Mouse (Mus musculus) MEL (cell line): ENCODE data around the gene Sds. TPM values are rescaled to one million over a fixed set of nuclear protein-coding genes. Genes with fewer than 3 reads are reported as not detected.

Source experiments
- DNase-seq: peaks from one replicate; pipeline ENCODE4 v3.0.0; 2011; ENCODE audit warnings: low read depth, low spot score
- H3K27ac ChIP-seq: 2 replicates; pipeline ENCODE4 v1.5.1; 2012; ENCODE audit warnings: low read depth, mild to moderate bottlenecking, control low read depth, low read length, moderate library complexity; ENCODE audit not compliant: control insufficient read depth
- H3K27me3 ChIP-seq, 2 experiments: fragments of 150-350 bp in 1 of 2; sonication (generic) in 1 of 2; 2 replicates each; pipeline ENCODE4 v1.6.1; 2012; ENCODE audit warnings: low read length in 2 of 2, mild to moderate bottlenecking in 2 of 2, improper control_type of control experiment in 1 of 2, moderate library complexity in 1 of 2; ENCODE audit not compliant: insufficient read depth in 2 of 2, control insufficient read depth in 1 of 2
- H3K36me3 ChIP-seq, 2 experiments: 2 replicates each; pipeline ENCODE4 v1.6.1; 2012 to 2014; ENCODE audit warnings: low read length in 2 of 2, improper control_type of control experiment in 1 of 2, inconsistent platforms in 1 of 2, mild to moderate bottlenecking in 1 of 2; ENCODE audit not compliant: insufficient read depth in 2 of 2, control insufficient read depth in 1 of 2
- H3K4me1 ChIP-seq, 2 experiments: fragments of 150-350 bp in 1 of 2; sonication (generic) in 1 of 2; 2 replicates each; pipeline ENCODE4 v1.6.1; 2012; ENCODE audit warnings: low read length in 2 of 2, improper control_type of control experiment in 1 of 2, mild to moderate bottlenecking in 1 of 2; ENCODE audit not compliant: insufficient read depth in 2 of 2, control insufficient read depth in 1 of 2
- H3K4me3 ChIP-seq, 2 experiments: fragments of 150-350 bp in 1 of 2; sonication (generic) in 1 of 2; 2 replicates each; pipeline ENCODE4 v1.5.1; 2012; ENCODE audit warnings: low read depth in 2 of 2, low read length in 2 of 2, mild to moderate bottlenecking in 2 of 2, moderate library complexity in 2 of 2, control low read depth in 1 of 2, improper control_type of control experiment in 1 of 2; ENCODE audit not compliant: control insufficient read depth in 1 of 2, insufficient read depth in 1 of 2
- H3K79me2 ChIP-seq: 2 replicates; pipeline ENCODE4 v1.6.1; 2012; ENCODE audit warnings: mild to moderate bottlenecking, low read length, moderate library complexity; ENCODE audit not compliant: control insufficient read depth, poor library complexity, insufficient read depth
- H3K9ac ChIP-seq: 2 replicates; pipeline ENCODE4 v1.6.1; 2012; ENCODE audit warnings: low read depth, mild to moderate bottlenecking, control low read depth, low read length, moderate library complexity; ENCODE audit not compliant: control insufficient read depth, poor library complexity, severe bottlenecking
- H3K9me3 ChIP-seq: fragments of 150-350 bp; sonication (generic); replicated peaks from 2 replicates; pipeline ENCODE4 v1.6.1; 2012; ENCODE audit warnings: mild to moderate bottlenecking, low read length, improper control_type of control experiment, moderate library complexity; ENCODE audit not compliant: insufficient read depth
- CHD1 ChIP-seq: IDR thresholded peaks from 2 replicates; pipeline ENCODE4 v1.6.1; 2012; ENCODE audit warnings: low read depth, mild to moderate bottlenecking, inconsistent platforms, low read length, improper control_type of control experiment
- CHD2 ChIP-seq: IDR thresholded peaks from 2 replicates; pipeline ENCODE4 v1.6.1; 2011; ENCODE audit warnings: low read length, improper control_type of control experiment
- CTCF ChIP-seq, 3 experiments: IDR thresholded peaks in 2 of 3; conservative IDR thresholded peaks in 1 of 3; 2 replicates each; pipeline ENCODE4 v1.5.1; 2011 to 2012; ENCODE audit warnings: low read length in 3 of 3, low read depth in 2 of 3, mild to moderate bottlenecking in 2 of 3, improper control_type of control experiment in 1 of 3, inconsistent platforms in 1 of 3, mixed read lengths in 1 of 3, moderate library complexity in 1 of 3; ENCODE audit not compliant: control insufficient read depth in 1 of 3, insufficient read depth in 1 of 3, poor library complexity in 1 of 3, severe bottlenecking in 1 of 3
- E2F4 ChIP-seq: IDR thresholded peaks from 2 replicates; pipeline ENCODE4 v1.6.1; 2011; ENCODE audit warnings: low read depth, low read length, improper control_type of control experiment, borderline replicate concordance
- EP300 ChIP-seq, 2 experiments: IDR thresholded peaks; 2 replicates each; pipeline ENCODE4 v1.6.1; 2011; ENCODE audit warnings: improper control_type of control experiment in 2 of 2, low read length in 2 of 2, low read depth in 1 of 2, mild to moderate bottlenecking in 1 of 2
- GATA1 ChIP-seq: IDR thresholded peaks from 2 replicates; pipeline ENCODE4 v1.6.1; 2011; ENCODE audit warnings: low read depth, low read length, improper control_type of control experiment
- MAFK ChIP-seq: IDR thresholded peaks from 2 replicates; pipeline ENCODE4 v1.6.1; 2011; ENCODE audit warnings: low read depth, mild to moderate bottlenecking, low read length, improper control_type of control experiment, borderline replicate concordance
- MEF2A ChIP-seq: IDR thresholded peaks from 2 replicates; pipeline ENCODE4 v1.6.1; 2014; ENCODE audit warnings: low read depth, mild to moderate bottlenecking, inconsistent platforms, low read length, improper control_type of control experiment; ENCODE audit not compliant: poor library complexity, insufficient replicate concordance, severe bottlenecking; ENCODE audit errors: extremely low read depth
- MXI1 ChIP-seq: IDR thresholded peaks from 2 replicates; pipeline ENCODE4 v1.6.1; 2011; ENCODE audit warnings: mild to moderate bottlenecking, low read depth, low read length, improper control_type of control experiment
- MYB ChIP-seq: IDR thresholded peaks from 2 replicates; pipeline ENCODE4 v1.6.1; 2011; ENCODE audit warnings: mild to moderate bottlenecking, low read depth, low read length, improper control_type of control experiment
- NELFE ChIP-seq: IDR thresholded peaks from 2 replicates; pipeline ENCODE4 v1.6.1; 2011; ENCODE audit warnings: low read depth, low read length, improper control_type of control experiment
- POLR2AphosphoS2 ChIP-seq: IDR thresholded peaks from 2 replicates; pipeline ENCODE4 v1.6.1; 2011; ENCODE audit warnings: low read length, improper control_type of control experiment
- POLR2AphosphoS5 ChIP-seq: IDR thresholded peaks from 2 replicates; pipeline ENCODE4 v1.6.1; 2012; ENCODE audit warnings: low read depth, borderline replicate concordance, mild to moderate bottlenecking, inconsistent platforms, low read length, moderate library complexity, mixed read lengths
- RAD21 ChIP-seq: IDR thresholded peaks from 2 replicates; pipeline ENCODE4 v1.6.1; 2011; ENCODE audit warnings: mild to moderate bottlenecking, low read depth, low read length, improper control_type of control experiment
- SMC3 ChIP-seq: IDR thresholded peaks from 2 replicates; pipeline ENCODE4 v1.6.1; 2011; ENCODE audit warnings: low read depth, low read length, improper control_type of control experiment
- TAL1 ChIP-seq: IDR thresholded peaks from 2 replicates; pipeline ENCODE4 v1.6.1; 2012; ENCODE audit warnings: mild to moderate bottlenecking, inconsistent platforms, low read length, moderate library complexity, mixed read lengths
- TBP ChIP-seq: IDR thresholded peaks from 2 replicates; pipeline ENCODE4 v1.8.0; 2011; ENCODE audit warnings: low read depth, low read length, improper control_type of control experiment
- TCF12 ChIP-seq: IDR thresholded peaks from 2 replicates; pipeline ENCODE4 v1.6.1; 2014; ENCODE audit warnings: low read depth, mild to moderate bottlenecking, inconsistent platforms, low read length, improper control_type of control experiment, moderate library complexity
- USF2 ChIP-seq, 2 experiments: IDR thresholded peaks; 2 replicates each; pipeline ENCODE4 v1.6.1; 2011 to 2012; ENCODE audit warnings: improper control_type of control experiment in 2 of 2, low read length in 2 of 2, borderline replicate concordance in 1 of 2, inconsistent platforms in 1 of 2, low read depth in 1 of 2, mild to moderate bottlenecking in 1 of 2; ENCODE audit not compliant: insufficient read depth in 1 of 2
- ZKSCAN1 ChIP-seq: IDR thresholded peaks from 2 replicates; pipeline ENCODE4 v1.6.1; 2012; ENCODE audit warnings: low read depth, mild to moderate bottlenecking, inconsistent platforms, low read length, improper control_type of control experiment, moderate library complexity
- ZMIZ1 ChIP-seq: IDR thresholded peaks from 2 replicates; pipeline ENCODE4 v1.6.1; 2012; ENCODE audit warnings: low read depth, mild to moderate bottlenecking, inconsistent platforms, low read length, improper control_type of control experiment, moderate library complexity
- ZNF384 ChIP-seq: IDR thresholded peaks from 2 replicates; pipeline ENCODE4 v1.6.1; 2012; ENCODE audit warnings: low read depth, mild to moderate bottlenecking, inconsistent platforms, low read length, improper control_type of control experiment
- polyA plus RNA-seq, 2 experiments: library from polyadenylated mRNA; stranded (reverse) in 1 of 2; unstranded in 1 of 2; fragments of >175 nt in 1 of 2; fragments of >200 nt in 1 of 2; gene quantifications; 2 replicates each; pipeline versions ENCODE4 v1.2.1 to v1.2.4; 2012; ENCODE audit warnings: low replicate concordance in 2 of 2, low read depth in 1 of 2; ENCODE audit not compliant: insufficient read length in 2 of 2, insufficient read depth in 1 of 2, missing spikeins in 1 of 2
- total RNA-seq: library from RNA; depleted of rRNA; stranded (reverse); fragments of 300-350 nt; gene quantifications from 2 replicates; pipeline ENCODE4 v1.2.3, GENCODE M21; 2012

Sds gene
- total and polyA plus RNA-seq, 3 experiments, result 0.17 TPM; not detected in 2

- Histone ChIP-seq H3K79me2 (no peaks in the 10 kb centered on the region), H3K4me1 (no peaks in the 10 kb centered on the region), H3K9ac (no peak overlapping the region), H3K36me3 (no peaks in the 10 kb centered on the region), H3K4me3 (no peak overlapping the region), H3K9me3 (no peaks in the 10 kb centered on the region), H3K27ac (no peak overlapping the region), H3K27me3 (no peaks in the 10 kb centered on the region)
- TF ChIP-seq ZNF384 (no peak), GATA1 (no peak), USF2 (IDR thresholded peaks at IDR 0.05; ENCODE audit: borderline replicate concordance in 1 of 2, insufficient read depth in 1 of 2, low read depth in 1 of 2, low read length in 2 of 2) (no peak), POLR2AphosphoS5 (no peak), NELFE (no peak), TCF12 (no peak), ZMIZ1 (no peak), MAFK (no peak), TBP (no peak), E2F4 (no peak), CHD2 (no peak), RAD21 (no peak), EP300 (IDR thresholded peaks at IDR 0.05; ENCODE audit: low read depth in 1 of 2, low read length in 2 of 2) (no peak), ZKSCAN1 (no peak), MEF2A (no peak), TAL1 (no peak), MYB (no peak)
- no peak for DNase-seq
These were observed 42.0 kb upstream of the Sds start for GRCm38 (mm10) chr5:120434231-120434735.

- H3K79me2 ChIP-seq, result no peaks in the 10 kb centered on the region
- DNase-seq, result no peak
- H3K4me1 ChIP-seq, result no peaks in the 10 kb centered on the region
- H3K27me3 ChIP-seq, result no peaks in the 10 kb centered on the region
- H3K27ac ChIP-seq, result no peak overlapping the region
- H3K36me3 ChIP-seq, result no peaks in the 10 kb centered on the region
- H3K9ac ChIP-seq, result no peak overlapping the region
- no peak for TF ChIP-seq TAL1
- TF ChIP-seq ZMIZ1, result no peak
- no peak for TF ChIP-seq MXI1
- TF ChIP-seq POLR2AphosphoS2, result no peak
- TF ChIP-seq CTCF (IDR thresholded peaks at IDR 0.05 in 2 of 3, conservative IDR thresholded peaks at IDR 0.05 in 1 of 3; ENCODE audit: control insufficient read depth in 1 of 3, insufficient read depth in 1 of 3, low read depth in 2 of 3, low read length in 3 of 3, poor library complexity in 1 of 3, severe bottlenecking in 1 of 3), result no peak
- TF ChIP-seq POLR2AphosphoS5, result no peak
- no peak for TF ChIP-seq E2F4
- TF ChIP-seq CHD1, result no peak
- no peak for TF ChIP-seq TBP
- no peak for TF ChIP-seq CHD2
- TF ChIP-seq SMC3, result no peak
- TF ChIP-seq, all 39 proteins: peak for 0
- Histone ChIP-seq H3K4me3 (no peak overlapping the region), H3K9me3 (no peaks in the 10 kb centered on the region)
These were observed 41.2 kb upstream of the Sds start for GRCm38 (mm10) chr5:120435006-120435681.
